Mouse (Mus musculus) ES-Bruce4 (cell line): ENCODE data around the gene Gm26558.

ENCODE experiments used
- CTCF ChIP-seq: IDR thresholded peaks from one replicate; pipeline ENCODE4 v1.8.1; 2011; ENCODE audit warnings: low read depth, low read length
- POLR2A ChIP-seq: IDR thresholded peaks from one replicate; pipeline ENCODE4 v1.8.1; 2011; ENCODE audit warnings: low read length; ENCODE audit not compliant: insufficient read depth

DNA sequence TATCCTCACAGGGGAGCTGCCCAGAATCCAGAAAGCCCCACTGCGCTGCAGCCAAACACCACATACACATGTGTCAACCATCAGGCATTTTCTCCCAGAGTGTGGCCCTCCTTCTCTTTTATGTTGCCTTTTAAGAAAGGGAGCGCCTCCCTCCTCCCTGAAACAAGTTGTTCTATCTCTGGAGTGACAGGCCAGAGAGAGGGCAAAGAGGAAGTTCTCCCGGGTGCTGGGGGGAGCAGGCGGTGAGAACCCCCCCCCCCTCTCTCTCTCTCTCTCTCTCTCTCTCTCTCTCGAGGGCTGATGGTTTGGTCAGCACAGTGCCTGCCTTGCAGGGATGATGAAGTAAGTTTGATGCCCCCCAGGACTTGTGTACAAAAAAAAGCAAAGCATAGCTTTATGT is 40.5 kb upstream of the Gm26558 start:
- TF ChIP-seq CTCF (no peak), POLR2A (no peak)
